Mouse (Mus musculus) brain, embryonic 14.5 days (tissue): ENCODE measurements at regions not wholly inside any gene's neighbourhood (a gene's known extent, or its start where the extent isn't known, plus 50 kb on each side); places are given as distances from the start of the nearest gene placed in this dataset.

Experiments
- CTCF ChIP-seq: fragments of 200-500 bp; IDR thresholded peaks from 2 replicates; pipeline ENCODE4 v1.5.1; 2012; ENCODE audit warnings: inconsistent platforms, mild to moderate bottlenecking, moderate library complexity, borderline replicate concordance; ENCODE audit not compliant: insufficient read depth, insufficient read length; ENCODE audit errors: extremely low read depth
- POLR2A ChIP-seq: fragments of 200-500 bp; IDR thresholded peaks from 2 replicates; pipeline ENCODE4 v1.6.1; 2012; ENCODE audit warnings: mild to moderate bottlenecking, inconsistent platforms, borderline replicate concordance; ENCODE audit not compliant: poor library complexity, insufficient read depth, insufficient read length, severe bottlenecking; ENCODE audit errors: extremely low read depth

GRCm38 (mm10) chr2:128278124-128278432, 152.2 kb downstream of the Bcl2l11 start:
- TF ChIP-seq CTCF (no peak), POLR2A (no peak)
